Mouse (Mus musculus): ENCODE results near the gene Prkar2a. TPM values are rescaled to one million over a fixed set of nuclear protein-coding genes. Genes with fewer than 3 reads are reported as not detected.

Gene Prkar2a
- polyA plus RNA-seq, 1 experiment from 2014 or later, result 65.9 TPM

- Histone ChIP-seq H3K27ac (replicated peaks) (no peak overlapping the region), H3K4me2 (no peak overlapping the region), H3K27me3 (no peaks in the 10 kb centered on the region), H3K9ac (no peak overlapping the region), H3K9me3 (no peaks in the 10 kb centered on the region), H3K36me3 (peaks cover 53% of the 10 kb centered on the region), H3K4me1 (replicated peaks) (no peaks in the 10 kb centered on the region), H3K4me3 (no peak overlapping the region)
- 56% methylated on average over 3 of the region's 3 CpGs for WGBS
- no peak for ATAC-seq (ENCODE audit: low FRiP score, low read depth)
Measured at GRCm38 (mm10) chr9:108739239-108739638, 50.1 kb downstream of the Prkar2a start.

DNA sequence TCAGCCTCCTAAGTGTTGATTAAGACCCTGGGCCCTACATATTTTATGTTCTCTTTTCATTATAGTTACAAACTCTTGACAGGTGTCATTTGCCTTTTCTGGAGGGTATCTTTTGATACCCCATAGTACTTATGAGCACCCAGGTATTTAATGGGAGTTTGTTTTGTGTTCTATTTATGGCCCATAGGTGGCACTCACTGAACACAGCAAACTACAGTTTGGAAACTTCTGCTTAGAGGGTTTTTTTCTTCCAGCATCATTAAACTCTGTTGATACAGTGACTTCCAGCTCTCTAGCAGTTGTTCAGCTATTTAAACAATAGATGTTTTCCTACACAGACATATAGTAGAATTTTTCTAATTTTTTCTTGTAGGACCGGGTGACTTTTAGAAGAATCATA is 50.9 kb downstream of the Prkar2a start:
- H3K4me3 ChIP-seq, result no peak overlapping the region
- WGBS, result 91% methylated on average over 1 of the region's 1 CpGs
- no peak overlapping the region for H3K4me2 ChIP-seq
- no peak for ATAC-seq (ENCODE audit: low FRiP score, low read depth)
- no peak overlapping the region for H3K9ac ChIP-seq
- peaks cover 52% of the 10 kb centered on the region for H3K36me3 ChIP-seq
- no peak overlapping the region for H3K27ac ChIP-seq (replicated peaks)
- no peaks in the 10 kb centered on the region for H3K27me3 ChIP-seq
- H3K9me3 ChIP-seq, result no peaks in the 10 kb centered on the region
- no peaks in the 10 kb centered on the region for H3K4me1 ChIP-seq (replicated peaks)

DNA sequence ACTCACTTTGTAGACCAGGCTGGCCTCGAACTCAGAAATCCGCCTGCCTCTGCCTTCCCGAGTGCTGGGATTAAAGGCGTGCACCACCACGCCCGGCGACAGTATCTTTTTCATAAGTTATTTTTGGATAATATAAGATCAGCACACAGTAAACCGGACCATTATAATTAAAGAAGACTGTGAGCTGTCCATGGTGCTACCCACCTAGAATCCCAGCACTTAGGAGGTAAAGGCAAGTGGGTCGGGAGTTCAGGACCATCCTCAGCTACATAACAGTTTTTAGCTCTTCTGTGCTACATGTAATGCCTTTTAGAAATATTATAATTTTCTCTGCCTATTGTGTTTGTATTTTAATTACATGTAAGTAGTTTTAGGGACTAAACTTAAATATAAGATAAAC is 52.9 kb downstream of the Prkar2a start:
- 90% methylated on average over 9 of the region's 9 CpGs for WGBS
- Histone ChIP-seq H3K9ac (no peak overlapping the region), H3K9me3 (no peaks in the 10 kb centered on the region), H3K4me3 (no peak overlapping the region), H3K4me2 (no peak overlapping the region), H3K27ac (replicated peaks) (no peak overlapping the region), H3K4me1 (replicated peaks) (no peaks in the 10 kb centered on the region), H3K36me3 (peaks cover 61% of the 10 kb centered on the region), H3K27me3 (no peaks in the 10 kb centered on the region)
- no peak for ATAC-seq (ENCODE audit: low FRiP score, low read depth)

GRCm38 (mm10) chr9:108746876-108747499 is 57.9 kb downstream of the Prkar2a start:
- Histone ChIP-seq H3K4me2 (no peak overlapping the region), H3K4me3 (no peak overlapping the region), H3K27me3 (no peaks in the 10 kb centered on the region), H3K4me1 (replicated peaks) (no peaks in the 10 kb centered on the region), H3K9me3 (no peaks in the 10 kb centered on the region), H3K27ac (replicated peaks) (no peak overlapping the region), H3K9ac (no peak overlapping the region), H3K36me3 (peaks cover 66% of the 10 kb centered on the region)
- ATAC-seq (ENCODE audit: low FRiP score, low read depth), result no peak
- 90% methylated on average over 14 of the region's 14 CpGs for WGBS

GRCm38 (mm10) chr9:108747694-108748093 is 58.6 kb downstream of the Prkar2a start:
- Histone ChIP-seq H3K36me3 (peaks cover 59% of the 10 kb centered on the region), H3K4me1 (replicated peaks) (no peaks in the 10 kb centered on the region), H3K27ac (replicated peaks) (no peak overlapping the region), H3K9me3 (no peaks in the 10 kb centered on the region), H3K27me3 (no peaks in the 10 kb centered on the region), H3K9ac (no peak overlapping the region), H3K4me2 (no peak overlapping the region), H3K4me3 (no peak overlapping the region)
- ATAC-seq (ENCODE audit: low FRiP score, low read depth), result no peak
- 80% methylated on average over 3 of the region's 3 CpGs for WGBS

DNA sequence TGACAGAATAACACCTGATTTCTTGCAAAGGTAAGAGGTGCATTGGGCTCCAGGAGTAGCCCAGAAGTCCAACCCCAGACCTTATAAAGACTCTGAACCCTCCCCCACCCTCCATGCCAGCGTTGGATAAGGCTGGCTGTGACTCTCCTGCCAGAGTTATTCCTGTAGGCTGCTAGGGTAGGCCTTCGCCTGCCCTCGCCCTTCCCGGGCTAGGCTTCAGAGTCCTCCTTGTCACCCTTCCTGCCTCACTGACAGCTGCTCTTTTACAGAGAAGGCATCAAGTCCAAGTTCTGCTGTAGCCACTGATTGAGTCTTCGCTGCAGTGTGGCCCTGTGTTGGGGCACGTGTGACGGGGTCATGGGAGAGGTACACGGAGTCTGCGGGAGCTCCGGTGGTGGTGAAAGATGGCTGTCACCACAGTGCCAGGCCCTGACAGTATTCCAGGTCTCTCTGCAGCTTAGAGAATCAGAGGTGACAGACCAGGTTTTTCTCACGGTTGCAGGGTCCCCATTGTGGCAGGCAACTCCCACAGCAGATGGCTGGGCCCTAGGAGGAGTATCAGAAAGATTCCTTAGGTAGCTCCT is 59.6 kb downstream of the Prkar2a start:
- ATAC-seq (ENCODE audit: low FRiP score, low read depth), result no peak
- Histone ChIP-seq H3K27me3 (no peaks in the 10 kb centered on the region), H3K9ac (no peak overlapping the region), H3K9me3 (no peaks in the 10 kb centered on the region), H3K4me1 (replicated peaks) (no peaks in the 10 kb centered on the region), H3K27ac (replicated peaks) (no peak overlapping the region), H3K36me3 (peaks cover 50% of the 10 kb centered on the region), H3K4me3 (no peak overlapping the region), H3K4me2 (no peak overlapping the region)
- 81% methylated on average over 11 of the region's 11 CpGs for WGBS

GRCm38 (mm10) chr9:108750616-108751015 is 61.5 kb downstream of the Prkar2a start:
- no peak overlapping the region for H3K4me2 ChIP-seq
- H3K4me3 ChIP-seq, result no peak overlapping the region
- H3K9ac ChIP-seq, result no peak overlapping the region
- H3K36me3 ChIP-seq, result peaks cover 32% of the 10 kb centered on the region
- no peak for ATAC-seq (ENCODE audit: low FRiP score, low read depth)
- WGBS, result 89% methylated on average over 11 of the region's 11 CpGs
- no peaks in the 10 kb centered on the region for H3K9me3 ChIP-seq
- no peaks in the 10 kb centered on the region for H3K27me3 ChIP-seq
- no peaks in the 10 kb centered on the region for H3K4me1 ChIP-seq (replicated peaks)
- H3K27ac ChIP-seq (replicated peaks), result no peak overlapping the region

- 90% methylated on average over 11 of the region's 11 CpGs for WGBS
- no peak overlapping the region for H3K4me3 ChIP-seq
- no peak overlapping the region for H3K27ac ChIP-seq (replicated peaks)
- ATAC-seq (ENCODE audit: low FRiP score, low read depth), result no peak
- no peaks in the 10 kb centered on the region for H3K9me3 ChIP-seq
- no peak overlapping the region for H3K9ac ChIP-seq
- H3K4me1 ChIP-seq (replicated peaks), result no peaks in the 10 kb centered on the region
- H3K27me3 ChIP-seq, result no peaks in the 10 kb centered on the region
- peaks cover 15% of the 10 kb centered on the region for H3K36me3 ChIP-seq
- no peak overlapping the region for H3K4me2 ChIP-seq
Measured at GRCm38 (mm10) chr9:108752142-108752920, 63.2 kb downstream of the Prkar2a start.

DNA sequence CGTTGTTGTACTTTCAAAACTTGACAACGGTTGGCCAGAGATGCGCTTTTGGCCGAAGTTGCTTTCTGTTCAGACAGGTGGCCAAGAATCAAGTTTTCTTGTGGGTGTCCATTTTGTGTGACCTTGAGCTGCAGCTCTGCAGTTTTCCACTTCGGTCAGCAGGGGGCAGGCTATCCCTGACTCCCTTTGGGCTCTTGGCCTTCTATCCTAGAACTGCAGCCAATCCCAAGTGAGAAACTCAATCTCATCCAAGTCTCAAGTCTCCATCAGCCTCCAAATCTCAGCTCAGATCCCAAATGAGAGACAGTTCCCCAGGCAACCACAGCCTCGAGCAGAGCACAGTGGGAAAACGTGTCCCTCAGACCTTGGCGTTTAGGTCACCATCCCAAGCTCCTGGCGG is 64.2 kb downstream of the Prkar2a start:
- H3K9me3 ChIP-seq, result no peaks in the 10 kb centered on the region
- ATAC-seq (ENCODE audit: low FRiP score, low read depth), result no peak
- H3K27ac ChIP-seq (replicated peaks), result no peak overlapping the region
- no peak overlapping the region for H3K9ac ChIP-seq
- H3K36me3 ChIP-seq, result peaks cover 5% of the 10 kb centered on the region
- no peak overlapping the region for H3K4me2 ChIP-seq
- WGBS, result 65% methylated on average over 9 of the region's 9 CpGs
- H3K27me3 ChIP-seq, result no peaks in the 10 kb centered on the region
- no peak overlapping the region for H3K4me3 ChIP-seq
- H3K4me1 ChIP-seq (replicated peaks), result no peaks in the 10 kb centered on the region

- no peak overlapping the region for H3K27ac ChIP-seq (replicated peaks)
- H3K27me3 ChIP-seq, result no peaks in the 10 kb centered on the region
- no peaks in the 10 kb centered on the region for H3K4me1 ChIP-seq (replicated peaks)
- H3K9me3 ChIP-seq, result no peaks in the 10 kb centered on the region
- WGBS, result 87% methylated on average over 3 of the region's 3 CpGs
- H3K36me3 ChIP-seq, result no peaks in the 10 kb centered on the region
- no peak overlapping the region for H3K4me2 ChIP-seq
- ATAC-seq (ENCODE audit: low FRiP score, low read depth), result no peak
- no peak overlapping the region for H3K4me3 ChIP-seq
- H3K9ac ChIP-seq, result no peak overlapping the region
Measured at GRCm38 (mm10) chr9:108753976-108754375, 64.9 kb downstream of the Prkar2a start.

DNA sequence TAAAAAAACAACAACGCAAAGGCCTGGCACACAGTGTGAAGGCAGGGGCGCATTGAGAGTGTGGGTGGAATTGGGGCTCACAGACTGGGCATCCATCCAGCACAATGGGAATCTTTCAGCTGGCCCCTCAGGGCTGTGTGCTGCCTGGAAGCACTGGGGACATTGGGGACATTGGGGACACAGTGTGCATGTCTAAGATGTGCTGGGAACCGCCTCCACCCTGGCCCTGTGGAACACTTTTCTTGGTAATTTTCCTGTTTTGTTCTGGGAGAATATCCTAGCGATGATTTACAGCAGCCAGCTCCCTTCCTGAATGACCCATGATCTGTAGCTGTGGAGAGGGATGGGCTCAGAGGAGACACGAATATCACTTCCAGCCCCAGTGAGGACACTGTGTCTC is 65.3 kb downstream of the Prkar2a start:
- Histone ChIP-seq H3K4me1 (replicated peaks) (no peaks in the 10 kb centered on the region), H3K27ac (replicated peaks) (no peak overlapping the region), H3K4me3 (no peak overlapping the region), H3K27me3 (no peaks in the 10 kb centered on the region), H3K4me2 (no peak overlapping the region), H3K9me3 (no peaks in the 10 kb centered on the region), H3K36me3 (no peaks in the 10 kb centered on the region), H3K9ac (no peak overlapping the region)
- no peak for ATAC-seq (ENCODE audit: low FRiP score, low read depth)
- WGBS, result 80% methylated on average over 5 of the region's 5 CpGs

DNA sequence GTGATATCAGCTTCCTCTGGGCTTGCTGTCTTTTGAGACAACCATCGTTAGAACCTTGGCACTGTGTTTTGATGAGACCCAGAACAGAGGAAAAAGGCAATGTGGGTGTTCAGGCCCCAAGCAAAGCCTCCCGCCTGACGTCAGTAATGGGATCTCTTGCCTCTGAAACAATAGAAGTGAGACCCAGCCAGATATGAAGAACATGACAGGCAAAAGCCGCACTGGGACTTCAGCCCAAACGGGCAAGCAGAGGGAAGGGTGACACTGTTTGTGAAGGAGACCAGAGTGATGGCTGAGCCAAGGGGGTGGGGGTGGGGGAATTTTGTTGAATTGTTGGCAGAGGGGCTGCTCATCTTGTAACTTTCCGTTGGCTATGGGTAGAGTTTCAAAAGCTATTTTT is 68.3 kb downstream of the Prkar2a start:
- H3K27ac ChIP-seq (replicated peaks), result no peak overlapping the region
- no peaks in the 10 kb centered on the region for H3K27me3 ChIP-seq
- H3K4me3 ChIP-seq, result no peak overlapping the region
- no peak overlapping the region for H3K4me2 ChIP-seq
- no peaks in the 10 kb centered on the region for H3K9me3 ChIP-seq
- no peak overlapping the region for H3K9ac ChIP-seq
- 63% methylated on average over 6 of the region's 6 CpGs for WGBS
- ATAC-seq (ENCODE audit: low FRiP score, low read depth), result no peak
- H3K4me1 ChIP-seq (replicated peaks), result no peaks in the 10 kb centered on the region
- H3K36me3 ChIP-seq, result no peaks in the 10 kb centered on the region

Data from hindbrain, embryonic 15.5 days (tissue).